In the genomic region with DNA sequence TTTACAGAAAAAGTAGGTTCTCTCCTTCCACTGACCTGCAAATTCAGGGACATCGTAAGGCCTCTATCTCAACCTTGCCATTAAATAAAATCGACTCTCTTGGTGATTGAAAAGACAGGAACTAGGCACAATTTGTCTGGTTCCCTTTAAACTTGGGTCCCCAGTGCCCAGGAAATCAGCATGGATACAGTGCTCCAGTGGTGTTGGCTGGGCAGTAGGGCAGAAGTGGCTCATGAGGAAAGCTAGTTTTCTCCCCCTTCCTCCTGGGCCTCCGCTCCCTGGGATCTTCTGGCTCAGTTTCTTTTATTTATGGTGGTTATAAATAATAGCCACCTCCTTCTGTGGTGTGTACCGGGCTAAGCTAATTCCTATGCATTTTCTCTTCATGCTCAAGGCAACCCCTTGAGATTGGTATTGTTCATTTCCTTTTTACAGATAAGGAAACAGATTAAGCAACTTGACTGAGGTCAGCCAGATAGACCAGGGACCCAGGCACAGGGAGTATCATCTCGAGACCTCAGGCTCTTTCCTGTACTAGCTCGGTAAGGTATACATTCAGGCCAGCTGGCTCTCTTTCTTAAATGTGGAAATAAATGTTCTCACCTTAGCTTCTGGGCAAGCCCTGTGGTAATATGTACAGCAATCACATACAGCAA, we compare ENCODE assay signal across 8 mouse cellular contexts. TPM values are rescaled to one million over a fixed set of nuclear protein-coding genes. Genes with fewer than 3 reads are reported as not detected.
DNase-seq lines count a peak whose midpoint lies in the region; ATAC-seq and TF ChIP-seq lines count a peak whose summit lies in the region.

Tmem253 (plus strand) TSS at position 214 of the 656 bp plus-strand sequence.

- 36% methylated on average over 6 of the region's 6 CpGs for WGBS in limb, embryonic 14.5 days
- 9% methylated on average over 6 of the region's 6 CpGs for WGBS in stomach, postnatal 0 days

- H3K4me3 ChIP-seq in testis, adult 2 months (ENCODE audit: control insufficient read depth, low read depth, low read length): peak within 1 kb of the TSS; percentile 61
- peak within 1 kb of the TSS; percentile 62 for H3K4me3 ChIP-seq in limb, embryonic 14.5 days (replicated peaks; ENCODE audit: low read length)
- peak within 1 kb of the TSS; percentile 60 for H3K4me3 ChIP-seq in stomach, postnatal 0 days (ENCODE audit: low read depth, low read length)

- no peak for TF ChIP-seq EP300 in stomach, postnatal 0 days (optimal IDR thresholded peaks at IDR 0.05)

- no peak for TF ChIP-seq CTCF in testis, adult 2 months (IDR thresholded peaks at IDR 0.05; ENCODE audit: control insufficient read depth, insufficient read depth, insufficient replicate concordance, low read depth, low read length)
- TF ChIP-seq CTCF in stomach, postnatal 0 days (IDR thresholded peaks at IDR 0.05; ENCODE audit: low read depth): no peak

- ATAC-seq in limb, embryonic 14.5 days (ENCODE audit: low FRiP score, low read depth): no peak
- ATAC-seq in stomach, postnatal 0 days (ENCODE audit: low FRiP score, low TSS enrichment): no peak

- no peak for TF ChIP-seq POLR2A in testis, adult 2 months (IDR thresholded peaks at IDR 0.05; ENCODE audit: control insufficient read depth, low read depth, low read length)
- TF ChIP-seq POLR2A in limb, embryonic 14.5 days (IDR thresholded peaks at IDR 0.05; ENCODE audit: borderline replicate concordance, extremely low read depth, insufficient read depth, insufficient read length): no peak

- no peaks in the 10 kb centered on the region for H3K36me3 ChIP-seq in testis, adult 2 months (ENCODE audit: control insufficient read depth, insufficient read depth, low read length)
- H3K36me3 ChIP-seq in limb, embryonic 14.5 days (ENCODE audit: control insufficient read depth, insufficient read depth, low read length): no peaks in the 10 kb centered on the region
- no peaks in the 10 kb centered on the region for H3K36me3 ChIP-seq in stomach, postnatal 0 days (ENCODE audit: control insufficient read depth, insufficient read depth, low read length)

- H3K4me2 ChIP-seq in limb, embryonic 14.5 days (replicated peaks; ENCODE audit: low read depth, low read length, severe bottlenecking): peak within 1 kb of the TSS; percentile 71
- H3K4me2 ChIP-seq in stomach, postnatal 0 days (replicated peaks; ENCODE audit: low read depth): peak within 1 kb of the TSS; percentile 71

- no peaks in the 10 kb centered on the region for H3K9me3 ChIP-seq in limb, embryonic 14.5 days (ENCODE audit: control insufficient read depth, low read length)
- no peaks in the 10 kb centered on the region for H3K9me3 ChIP-seq in stomach, postnatal 0 days (ENCODE audit: control insufficient read depth, low read length)

- DNase-seq in adrenal gland, postnatal 10 days: peak; percentile 47
- no peak for DNase-seq in adrenal gland, postnatal 4 days (ENCODE audit: low spot score in 2 of 2)
- DNase-seq in testis, postnatal 14 days (ENCODE audit: low spot score): no peak
- no peak for DNase-seq in limb, embryonic 14.5 days (ENCODE audit: low spot score)
- DNase-seq in stomach, postnatal 0 days (ENCODE audit: low spot score): no peak
- DNase-seq in layer of hippocampus, postnatal 10 days (ENCODE audit: low spot score in 2 of 2): no peak
- no peak for DNase-seq in kidney, adult 18-20 months

- peak within 1 kb of the TSS; percentile 80 for H3K9ac ChIP-seq in limb, embryonic 14.5 days (ENCODE audit: low read depth, low read length, severe bottlenecking)
- H3K9ac ChIP-seq in stomach, postnatal 0 days (ENCODE audit: low read length): peak within 1 kb of the TSS; percentile 87

- peaks cover 8% of the 10 kb centered on the region for H3K4me1 ChIP-seq in testis, adult 2 months (ENCODE audit: control insufficient read depth, insufficient read depth, low read length)
- H3K4me1 ChIP-seq in limb, embryonic 14.5 days (ENCODE audit: control insufficient read depth, insufficient read depth, low read length): peaks cover 30% of the 10 kb centered on the region
- H3K4me1 ChIP-seq in stomach, postnatal 0 days (replicated peaks; ENCODE audit: control insufficient read depth, insufficient read depth): peaks cover 13% of the 10 kb centered on the region; the same call in 1 of the 2 replicates

- peak within 1 kb of the TSS; percentile 70 for H3K27ac ChIP-seq in testis, adult 2 months (ENCODE audit: control insufficient read depth, insufficient read depth, low read depth, low read length)
- H3K27ac ChIP-seq in limb, embryonic 14.5 days (replicated peaks; ENCODE audit: low read depth, low read length): peak within 1 kb of the TSS; percentile 90
- H3K27ac ChIP-seq in stomach, postnatal 0 days (replicated peaks): peak within 1 kb of the TSS; percentile 99

- H3K27me3 ChIP-seq in testis, adult 2 months (ENCODE audit: control insufficient read depth, insufficient read depth, low read length): no peaks in the 10 kb centered on the region
- H3K27me3 ChIP-seq in limb, embryonic 14.5 days (ENCODE audit: control insufficient read depth, insufficient read depth, low read length): no peaks in the 10 kb centered on the region
- no peaks in the 10 kb centered on the region for H3K27me3 ChIP-seq in stomach, postnatal 0 days (ENCODE audit: control insufficient read depth, insufficient read depth, low read length)

RNA-seq across cellular contexts. Expression of gene Tmem253, which starts in this region (rescaled TPM):
- 1 to 10 TPM; 4.8 to 7.0 TPM for total RNA-seq in adrenal gland, postnatal 10 days (2021)
- total RNA-seq in adrenal gland, postnatal 4 days (2021): 1 to 10 TPM; 1.6 to 3.6 TPM
- polyA plus RNA-seq in testis, adult 2 months (2012; rRNA removed): 2.0 and 2.1 TPM in 2 replicates
- 0.99 and 1.3 TPM in 2 replicates for polyA plus RNA-seq in limb, embryonic 14.5 days (2012; rRNA removed)
- polyA plus RNA-seq in limb, embryonic 14.5 days (2014; fragmentation: Nextera tagmentation; extraction: Ambion mirVana): 0.28 and 0.81 TPM in 2 replicates
- 4.6 and 4.9 TPM in 2 replicates for polyA plus RNA-seq in stomach, postnatal 0 days (2015; fragmentation: Nextera tagmentation; extraction: Ambion mirVana)
- total RNA-seq in layer of hippocampus, postnatal 10 days (2021): under 1 TPM in 1 of 2 experiments, not detected in 1; 0.51 TPM
